Mouse (Mus musculus): Measurements from ENCODE around the gene Nme3. TPM values are rescaled to one million over a fixed set of nuclear protein-coding genes. Genes with fewer than 3 reads are reported as not detected.
A peak's percentile ranks its signal among the peaks of the same experiment; 100 is the strongest.

Nme3 gene
- polyA plus RNA-seq, 1 experiment from 2014 or later, result 49.5 TPM

- Histone ChIP-seq H3K4me3 (ENCODE audit: low read depth, low read length) (peak overlapping the region; percentile 72), H3K4me1 (ENCODE audit: control insufficient read depth, insufficient read depth, low read length) (peaks cover 17% of the 10 kb centered on the region), H3K36me3 (ENCODE audit: control insufficient read depth, insufficient read depth, low read length) (peaks cover 12% of the 10 kb centered on the region), H3K27me3 (ENCODE audit: control insufficient read depth, insufficient read depth, low read length) (no peaks in the 10 kb centered on the region), H3K27ac (ENCODE audit: low read depth, low read length) (no peak overlapping the region), H3K4me2 (peak overlapping the region; percentile 59), H3K9ac (ENCODE audit: low read length) (peak overlapping the region; percentile 80), H3K9me3 (ENCODE audit: control insufficient read depth, low read length) (no peaks in the 10 kb centered on the region)
- ATAC-seq (ENCODE audit: low FRiP score) (no peak; the same call in 1 of the 2 replicates), DNase-seq (ENCODE audit: low spot score, missing footprints) (peak; percentile 90)
- 2% methylated on average over 18 of the region's 18 CpGs for WGBS
These were observed 9.4 kb upstream of the Nme3 start for GRCm38 (mm10) chr17:24886932-24887271.

GRCm38 (mm10) chr17:24887291-24888080 lies 8.8 kb upstream of the Nme3 start:
- Histone ChIP-seq H3K9me3 (ENCODE audit: control insufficient read depth, low read length) (no peaks in the 10 kb centered on the region), H3K27ac (ENCODE audit: low read depth, low read length) (no peak overlapping the region), H3K9ac (ENCODE audit: low read length) (peak overlapping the region; percentile 80), H3K4me3 (ENCODE audit: low read depth, low read length) (peak overlapping the region; percentile 72), H3K4me1 (ENCODE audit: control insufficient read depth, insufficient read depth, low read length) (peaks cover 17% of the 10 kb centered on the region), H3K27me3 (ENCODE audit: control insufficient read depth, insufficient read depth, low read length) (no peaks in the 10 kb centered on the region), H3K4me2 (peak overlapping the region; percentile 59), H3K36me3 (ENCODE audit: control insufficient read depth, insufficient read depth, low read length) (peaks cover 15% of the 10 kb centered on the region)
- WGBS, result 65% methylated on average over 18 of the region's 18 CpGs
- DNase-seq (ENCODE audit: low spot score, missing footprints), result no peak
- no peak for ATAC-seq (ENCODE audit: low FRiP score)

GRCm38 (mm10) chr17:24888862-24889261 lies 7.4 kb upstream of the Nme3 start:
- no peak for DNase-seq (ENCODE audit: low spot score, missing footprints)

DNA sequence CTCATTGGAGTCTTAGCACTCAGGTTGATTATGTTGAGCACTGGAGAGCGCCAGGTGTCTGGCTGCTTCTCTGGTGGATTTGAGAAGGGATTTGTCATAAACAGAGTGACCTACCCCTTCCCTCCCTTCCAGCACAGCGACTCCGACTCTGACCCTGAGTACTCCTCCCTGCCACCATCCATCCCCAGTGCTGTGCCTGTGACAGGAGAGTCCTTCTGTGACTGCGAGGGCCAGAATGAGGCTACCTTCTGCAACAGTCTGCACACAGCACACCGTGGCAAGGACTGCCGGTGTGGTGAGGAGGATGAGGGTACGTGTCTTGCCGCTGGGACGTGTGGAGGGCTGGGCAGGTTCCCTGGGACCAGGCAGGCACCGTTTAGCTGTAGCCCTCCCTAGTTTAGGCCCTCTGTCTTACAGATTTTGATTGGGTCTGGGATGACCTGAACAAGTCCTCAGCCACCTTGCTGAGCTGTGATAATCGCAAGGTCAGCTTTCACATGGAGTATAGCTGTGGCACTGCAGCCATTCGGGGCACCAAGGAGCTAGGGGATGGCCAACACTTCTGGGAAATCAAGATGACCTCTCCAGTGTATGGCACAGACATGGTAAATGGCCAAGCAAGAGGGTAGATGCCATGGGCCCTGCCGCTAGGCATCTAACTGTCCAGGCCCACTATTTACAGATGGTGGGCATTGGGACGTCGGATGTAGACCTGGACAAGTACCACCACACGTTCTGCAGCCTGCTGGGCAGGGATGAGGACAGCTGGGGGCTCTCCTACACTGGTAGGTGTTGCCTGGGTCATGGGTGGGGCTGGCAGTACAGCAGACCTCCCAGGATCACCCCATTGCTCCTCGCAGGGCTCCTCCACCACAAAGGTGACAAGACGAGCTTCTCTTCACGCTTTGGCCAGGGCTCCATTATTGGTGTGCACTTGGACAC lies 5.9 kb upstream of the Nme3 start:
- Histone ChIP-seq H3K27ac (ENCODE audit: low read depth, low read length) (no peak overlapping the region), H3K4me1 (ENCODE audit: control insufficient read depth, insufficient read depth, low read length) (peaks cover 21% of the 10 kb centered on the region), H3K9ac (ENCODE audit: low read length) (no peak overlapping the region), H3K27me3 (ENCODE audit: control insufficient read depth, insufficient read depth, low read length) (no peaks in the 10 kb centered on the region), H3K36me3 (ENCODE audit: control insufficient read depth, insufficient read depth, low read length) (peaks cover 15% of the 10 kb centered on the region), H3K4me2 (no peak overlapping the region), H3K9me3 (ENCODE audit: control insufficient read depth, low read length) (no peaks in the 10 kb centered on the region), H3K4me3 (ENCODE audit: low read depth, low read length) (no peak overlapping the region)
- ATAC-seq (ENCODE audit: low FRiP score), result no peak
- WGBS, result 88% methylated on average over 19 of the region's 19 CpGs
- DNase-seq (ENCODE audit: low spot score, missing footprints), result peak; percentile 66

More at GRCm38 (mm10) chr17:24888862-24889261, 7.4 kb upstream of the Nme3 start:
- WGBS, result 87% methylated on average over 3 of the region's 3 CpGs
- ATAC-seq (ENCODE audit: low FRiP score), result no peak
- Histone ChIP-seq H3K4me3 (ENCODE audit: low read depth, low read length) (no peak overlapping the region), H3K27me3 (ENCODE audit: control insufficient read depth, insufficient read depth, low read length) (no peaks in the 10 kb centered on the region), H3K4me2 (no peak overlapping the region), H3K36me3 (ENCODE audit: control insufficient read depth, insufficient read depth, low read length) (peaks cover 15% of the 10 kb centered on the region), H3K9ac (ENCODE audit: low read length) (no peak overlapping the region), H3K4me1 (ENCODE audit: control insufficient read depth, insufficient read depth, low read length) (peaks cover 19% of the 10 kb centered on the region), H3K27ac (ENCODE audit: low read depth, low read length) (no peak overlapping the region), H3K9me3 (ENCODE audit: control insufficient read depth, low read length) (no peaks in the 10 kb centered on the region)

DNA sequence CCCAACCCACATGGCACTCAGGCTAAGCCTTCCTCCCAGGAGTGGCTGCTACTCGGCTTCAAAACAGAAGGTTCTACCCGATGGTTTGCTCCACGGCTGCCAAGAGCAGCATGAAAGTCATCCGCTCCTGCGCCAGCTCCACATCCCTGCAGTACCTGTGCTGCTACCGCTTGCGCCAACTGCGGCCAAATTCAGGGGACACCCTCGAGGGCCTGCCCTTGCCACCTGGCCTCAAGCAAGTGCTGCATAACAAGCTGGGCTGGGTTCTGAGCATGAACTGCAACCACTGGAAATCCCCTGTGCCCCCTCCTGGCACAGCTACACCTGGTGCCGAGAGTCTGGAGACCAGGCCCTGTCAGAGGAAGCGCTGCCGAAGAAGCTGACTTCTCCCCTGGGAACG lies 5.0 kb upstream of the Nme3 start:
- Histone ChIP-seq H3K4me2 (no peak overlapping the region), H3K4me3 (ENCODE audit: low read depth, low read length) (no peak overlapping the region), H3K9ac (ENCODE audit: low read length) (no peak overlapping the region), H3K36me3 (ENCODE audit: control insufficient read depth, insufficient read depth, low read length) (peaks cover 15% of the 10 kb centered on the region), H3K9me3 (ENCODE audit: control insufficient read depth, low read length) (no peaks in the 10 kb centered on the region), H3K4me1 (ENCODE audit: control insufficient read depth, insufficient read depth, low read length) (peaks cover 25% of the 10 kb centered on the region), H3K27ac (ENCODE audit: low read depth, low read length) (no peak overlapping the region), H3K27me3 (ENCODE audit: control insufficient read depth, insufficient read depth, low read length) (no peaks in the 10 kb centered on the region)
- DNase-seq (ENCODE audit: low spot score, missing footprints) (no peak), ATAC-seq (ENCODE audit: low FRiP score) (no peak)
- 94% methylated on average over 13 of the region's 13 CpGs for whole genome bisulfite sequencing

DNA sequence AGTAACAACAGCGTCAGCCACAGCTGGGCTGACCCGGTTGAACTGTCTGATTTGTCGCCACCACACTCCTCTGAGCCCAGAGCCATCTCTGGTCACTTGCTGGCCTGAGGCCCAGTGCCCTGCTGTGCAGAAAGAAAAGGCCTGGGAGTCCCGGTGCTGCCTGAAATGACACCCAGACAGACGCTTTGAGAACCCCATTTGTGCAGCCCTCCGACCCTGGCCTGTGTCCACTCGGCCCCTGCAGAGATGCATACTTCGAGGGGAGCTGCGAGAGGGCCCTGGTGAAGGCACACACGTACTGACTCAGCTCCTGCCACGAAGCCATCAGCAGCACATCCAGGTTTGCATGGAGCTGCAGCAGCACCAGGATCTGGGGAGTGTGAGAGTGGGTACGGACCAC lies 3.5 kb upstream of the Nme3 start:
- DNase-seq (ENCODE audit: low spot score, missing footprints), result no peak
- Histone ChIP-seq H3K27me3 (ENCODE audit: control insufficient read depth, insufficient read depth, low read length) (no peaks in the 10 kb centered on the region), H3K27ac (ENCODE audit: low read depth, low read length) (no peak overlapping the region), H3K4me3 (ENCODE audit: low read depth, low read length) (no peak overlapping the region), H3K4me1 (ENCODE audit: control insufficient read depth, insufficient read depth, low read length) (peaks cover 25% of the 10 kb centered on the region), H3K4me2 (no peak overlapping the region), H3K9me3 (ENCODE audit: control insufficient read depth, low read length) (no peaks in the 10 kb centered on the region), H3K9ac (ENCODE audit: low read length) (no peak overlapping the region), H3K36me3 (ENCODE audit: control insufficient read depth, insufficient read depth, low read length) (peaks cover 15% of the 10 kb centered on the region)
- WGBS, result 84% methylated on average over 12 of the region's 12 CpGs
- no peak for ATAC-seq (ENCODE audit: low FRiP score)

DNA sequence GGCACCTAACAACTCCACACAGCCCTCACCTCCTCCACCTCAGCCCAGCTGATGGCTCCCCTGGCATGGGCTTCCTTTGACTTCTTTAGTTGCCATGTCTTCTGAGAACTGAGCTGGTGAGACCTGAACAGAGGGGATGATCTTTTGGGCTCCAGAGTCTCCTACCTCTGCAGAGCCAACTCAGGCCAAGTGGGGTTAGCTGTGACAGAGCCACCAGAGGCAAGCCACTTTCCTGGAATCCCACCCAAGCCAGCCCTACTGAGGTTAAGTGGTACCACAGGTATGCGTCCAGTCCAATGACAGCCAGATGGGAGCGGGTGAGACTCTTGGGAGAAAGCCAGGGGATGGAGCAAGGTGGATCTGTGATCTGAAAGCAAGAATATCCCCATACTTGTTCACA lies 3.0 kb upstream of the Nme3 start:
- H3K36me3 ChIP-seq (ENCODE audit: control insufficient read depth, insufficient read depth, low read length), result peaks cover 17% of the 10 kb centered on the region
- H3K27ac ChIP-seq (ENCODE audit: low read depth, low read length), result no peak overlapping the region
- ATAC-seq (ENCODE audit: low FRiP score), result no peak
- no peaks in the 10 kb centered on the region for H3K27me3 ChIP-seq (ENCODE audit: control insufficient read depth, insufficient read depth, low read length)
- peaks cover 25% of the 10 kb centered on the region for H3K4me1 ChIP-seq (ENCODE audit: control insufficient read depth, insufficient read depth, low read length)
- no peak overlapping the region for H3K4me3 ChIP-seq (ENCODE audit: low read depth, low read length)
- no peak overlapping the region for H3K9ac ChIP-seq (ENCODE audit: low read length)
- 89% methylated on average over 2 of the region's 2 CpGs for WGBS
- H3K4me2 ChIP-seq, result no peak overlapping the region
- no peaks in the 10 kb centered on the region for H3K9me3 ChIP-seq (ENCODE audit: control insufficient read depth, low read length)
- DNase-seq (ENCODE audit: low spot score, missing footprints), result no peak

- H3K9ac ChIP-seq (ENCODE audit: low read length), result peak overlapping the region; percentile 90
- peaks cover 25% of the 10 kb centered on the region for H3K4me1 ChIP-seq (ENCODE audit: control insufficient read depth, insufficient read depth, low read length)
- H3K27me3 ChIP-seq (ENCODE audit: control insufficient read depth, insufficient read depth, low read length), result no peaks in the 10 kb centered on the region
- peak overlapping the region; percentile 70 for H3K4me2 ChIP-seq
- 10% methylated on average over 31 of the region's 31 CpGs for WGBS
- H3K36me3 ChIP-seq (ENCODE audit: control insufficient read depth, insufficient read depth, low read length), result peaks cover 26% of the 10 kb centered on the region
- no peaks in the 10 kb centered on the region for H3K9me3 ChIP-seq (ENCODE audit: control insufficient read depth, low read length)
- peak overlapping the region; percentile 90 for H3K4me3 ChIP-seq (ENCODE audit: low read depth, low read length)
- no peak for DNase-seq (ENCODE audit: low spot score, missing footprints)
- peak; percentile 22 for ATAC-seq (ENCODE audit: low FRiP score)
- H3K27ac ChIP-seq (ENCODE audit: low read depth, low read length), result peak overlapping the region; percentile 44; the same call in 1 of the 2 replicates
These were observed 2.0 kb upstream of the Nme3 start for GRCm38 (mm10) chr17:24894061-24894994.
